Mouse (Mus musculus) monocyte, adult 2 months (primary cell): ENCODE results near the gene Scmh1.
"Not testable (repeated sequence)": the region's sequence is repeated elsewhere in the genome, so short reads cannot be mapped to it uniquely, and the experiment has no call there.

Source experiments
- DNase-seq, 2 experiments: peaks; one replicate each; pipeline ENCODE4 v3.0.0; 2022; ENCODE audit warnings: low spot score in 2 of 2, low read depth in 1 of 2

The Scmh1 gene

DNA sequence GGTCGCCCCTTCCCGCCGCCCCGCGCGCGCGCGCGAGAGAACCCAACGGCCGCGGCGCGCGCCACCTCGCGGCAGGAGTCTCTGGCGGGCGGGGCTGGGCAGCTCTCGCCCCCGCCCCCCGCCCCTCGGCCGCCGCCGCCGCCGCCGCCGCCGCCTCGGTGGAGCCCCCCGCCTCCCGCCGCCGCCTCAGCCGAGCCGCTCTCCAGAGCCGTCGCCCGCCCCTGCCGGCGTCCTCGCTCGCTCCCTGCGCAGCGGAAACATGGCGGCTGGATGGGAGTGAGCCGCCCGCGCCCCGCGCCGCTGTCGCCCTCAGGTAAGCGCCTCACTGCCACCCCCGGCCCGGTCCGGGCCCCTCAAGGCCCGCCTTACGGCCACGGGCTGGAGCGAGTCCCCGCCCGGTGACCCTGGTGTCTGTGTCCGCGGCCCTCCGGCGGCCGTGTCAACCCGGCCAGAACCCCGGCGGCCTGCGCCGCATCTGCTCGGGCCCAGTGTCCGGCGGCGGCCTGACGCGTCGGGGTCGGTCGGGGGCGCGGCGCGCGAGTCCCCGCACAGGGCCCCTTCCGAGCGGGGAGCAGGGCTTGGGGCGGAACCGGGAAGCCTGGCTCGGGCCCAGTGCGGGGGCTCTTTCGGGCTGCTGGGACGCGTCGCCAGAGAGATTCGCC, at the start of gene Scmh1:
Scmh1 (plus strand) TSS at position 138 of the 662 bp plus-strand sequence.
- peak in 1 of 2 experiments; percentile 19 for DNase-seq

DNA sequence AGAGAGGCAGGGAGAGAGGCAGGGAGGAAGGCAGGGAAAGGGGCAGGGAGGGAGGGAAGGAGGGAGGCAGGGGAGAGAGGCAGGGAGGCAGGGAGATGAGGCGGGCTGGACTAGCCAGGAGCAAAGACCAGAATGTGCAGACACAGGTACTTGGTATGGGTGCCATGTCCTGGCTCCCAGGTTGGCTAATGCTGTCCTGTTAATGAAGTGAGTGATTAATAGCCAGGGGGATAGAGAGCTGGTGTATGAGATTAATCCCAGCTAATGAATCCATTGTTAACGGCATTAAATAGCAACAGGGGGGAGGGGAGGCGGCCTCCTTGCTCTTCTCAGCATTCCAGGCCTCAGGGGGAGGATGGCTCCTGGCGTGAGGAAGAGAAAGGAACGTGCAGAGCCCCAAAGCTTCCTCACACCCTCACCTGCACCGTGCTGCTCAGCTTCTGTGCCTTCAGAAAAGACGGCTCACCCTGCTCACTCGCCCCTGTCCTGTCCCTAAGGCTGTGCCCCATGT, 45.0 kb upstream of the Scmh1 start:
- DNase-seq = no peak

DNA sequence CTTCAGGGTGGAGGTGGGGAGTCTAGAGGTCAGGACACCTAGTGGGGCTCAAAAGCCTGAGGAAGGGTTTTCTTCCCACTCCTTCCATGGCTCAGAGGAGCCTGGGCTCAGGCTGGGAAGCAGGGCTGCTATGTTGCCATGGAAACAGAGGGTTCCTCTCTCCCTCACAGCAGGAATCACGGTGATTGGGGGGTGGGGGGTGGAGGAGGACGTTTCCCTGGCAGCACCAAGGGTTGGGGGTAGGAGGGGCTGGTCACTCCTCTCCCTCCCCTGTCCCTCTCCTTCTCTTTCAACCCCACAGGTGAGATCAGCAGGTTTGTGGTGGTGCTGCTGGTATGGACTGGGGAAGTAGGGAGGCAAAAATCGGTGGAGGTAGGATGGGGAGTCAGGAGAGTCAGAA, 40.4 kb upstream of the Scmh1 start:
- no peak for DNase-seq

DNA sequence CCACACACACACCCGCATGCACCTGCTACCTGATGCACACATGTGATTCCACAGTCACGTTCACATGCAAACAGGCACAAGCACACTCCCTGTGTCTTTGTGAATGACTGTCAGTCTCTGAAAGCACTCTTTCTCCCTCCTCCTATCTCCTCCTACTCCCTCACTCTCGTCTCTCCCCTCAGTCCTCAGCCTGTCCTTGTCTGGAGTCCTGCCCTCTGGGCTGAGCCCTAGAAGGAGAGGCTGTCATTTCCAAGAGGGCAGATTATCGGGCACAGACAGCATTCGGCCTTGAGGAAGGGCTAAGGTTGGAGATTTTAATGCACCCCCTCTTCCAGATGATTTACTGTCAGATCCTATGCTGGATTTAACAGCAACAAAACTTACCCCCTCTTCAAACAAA, 39.6 kb upstream of the Scmh1 start:
- no peak for DNase-seq

DNA sequence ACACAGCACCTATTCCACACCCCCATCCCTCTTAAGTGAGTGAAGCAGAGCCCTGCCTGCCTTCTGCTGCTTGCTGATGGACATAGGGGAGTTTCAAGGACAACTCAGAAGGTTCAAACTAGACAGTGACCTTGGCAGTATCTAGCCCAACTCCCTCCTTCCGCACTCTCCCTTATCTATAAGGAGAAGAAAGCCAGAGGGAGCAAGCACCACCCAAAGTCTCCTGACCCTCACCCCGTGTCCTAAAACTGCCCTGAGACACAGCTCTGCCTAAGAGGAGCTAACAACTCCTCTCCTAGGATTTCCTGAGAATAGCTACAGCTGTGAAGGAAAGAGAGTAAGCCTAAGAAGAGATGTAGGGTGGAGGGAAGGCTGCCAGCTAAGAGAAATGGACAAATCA, 37.0 kb upstream of the Scmh1 start:
- DNase-seq = no peak

DNA sequence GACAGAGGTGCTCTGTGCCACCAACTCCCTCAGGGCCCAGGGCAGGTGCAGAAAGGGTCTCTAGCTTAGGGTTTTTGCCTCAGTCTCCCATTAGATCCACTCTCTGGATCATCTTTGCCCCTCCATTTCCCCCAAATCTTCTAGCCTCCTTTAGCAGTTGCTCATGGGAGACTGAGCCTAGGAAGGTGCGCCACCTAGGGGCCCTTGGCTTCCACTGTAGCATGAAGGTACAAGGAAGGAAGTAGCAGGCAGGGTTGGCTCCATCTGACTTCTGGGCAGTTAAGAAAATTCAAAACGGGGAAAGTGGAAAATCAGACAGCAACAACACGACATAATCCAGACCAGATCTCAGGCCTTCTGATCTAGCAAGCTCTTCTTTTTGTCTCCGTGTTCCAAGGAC, 36.4 kb upstream of the Scmh1 start:
- DNase-seq = no peak

DNA sequence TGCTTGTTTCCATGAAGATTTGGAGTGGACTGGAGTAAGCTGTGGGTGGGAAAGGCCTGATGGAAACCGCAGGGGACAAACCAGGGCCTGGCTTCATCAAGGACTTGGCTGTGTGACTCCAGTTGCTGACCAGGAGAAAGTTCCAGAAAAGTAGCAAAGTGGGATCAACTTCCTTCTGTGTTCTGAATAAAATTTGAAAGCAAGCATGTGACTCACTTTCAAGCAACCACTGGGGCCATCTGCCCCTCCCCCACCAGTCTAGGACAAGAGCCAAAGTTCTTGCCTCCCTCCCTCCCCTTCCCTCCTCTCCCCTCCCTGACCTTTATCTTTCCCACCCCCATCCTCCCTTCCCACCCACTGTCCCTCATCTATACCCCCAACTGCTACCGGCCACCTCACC, 35.9 kb upstream of the Scmh1 start:
- DNase-seq = no peak

DNA sequence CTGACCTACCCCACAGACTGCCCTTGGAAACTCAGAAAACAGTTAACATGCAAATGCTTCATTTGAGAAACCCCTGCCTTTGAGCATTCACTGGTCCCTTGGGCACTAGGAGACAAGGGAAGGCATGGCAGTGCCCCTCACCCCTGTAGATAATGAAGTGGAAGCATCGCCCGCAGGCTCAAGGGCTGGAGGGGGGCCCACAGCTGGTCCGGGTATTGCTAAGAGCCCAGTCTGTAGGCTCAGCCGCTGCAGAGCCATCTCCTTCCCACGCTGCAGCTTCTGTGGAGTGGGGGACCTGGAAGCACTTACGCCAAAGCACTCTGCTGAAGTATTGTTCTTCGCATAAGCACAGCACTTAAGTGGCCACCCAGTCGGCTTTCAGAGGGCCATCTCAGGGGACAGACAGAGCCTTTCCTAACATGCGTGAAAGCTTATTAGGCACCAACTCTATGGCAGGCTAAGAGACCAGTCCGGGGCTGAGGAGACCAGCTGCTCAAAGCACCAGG, 35.2 kb upstream of the Scmh1 start:
- DNase-seq = no peak

DNA sequence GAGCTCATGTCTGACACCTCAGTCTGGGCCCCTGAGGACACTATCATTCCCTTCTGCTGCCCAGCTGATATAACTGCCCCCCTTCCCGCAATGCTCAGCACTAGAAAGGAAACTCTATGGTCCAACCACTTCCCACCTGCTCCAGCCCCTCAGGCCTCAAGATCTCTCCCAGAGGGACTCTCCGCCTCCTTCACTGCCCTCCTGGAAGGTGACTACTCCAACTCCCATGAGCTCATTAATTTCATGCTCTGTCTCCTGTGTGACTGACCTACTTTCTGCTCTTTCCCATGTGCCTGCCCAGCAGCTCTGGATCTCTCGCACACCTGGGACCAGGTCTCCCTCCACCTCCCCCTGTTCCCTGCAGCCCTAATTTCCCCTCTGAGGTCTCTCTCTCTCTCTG, 32.2 kb upstream of the Scmh1 start:
- DNase-seq = no peak

DNA sequence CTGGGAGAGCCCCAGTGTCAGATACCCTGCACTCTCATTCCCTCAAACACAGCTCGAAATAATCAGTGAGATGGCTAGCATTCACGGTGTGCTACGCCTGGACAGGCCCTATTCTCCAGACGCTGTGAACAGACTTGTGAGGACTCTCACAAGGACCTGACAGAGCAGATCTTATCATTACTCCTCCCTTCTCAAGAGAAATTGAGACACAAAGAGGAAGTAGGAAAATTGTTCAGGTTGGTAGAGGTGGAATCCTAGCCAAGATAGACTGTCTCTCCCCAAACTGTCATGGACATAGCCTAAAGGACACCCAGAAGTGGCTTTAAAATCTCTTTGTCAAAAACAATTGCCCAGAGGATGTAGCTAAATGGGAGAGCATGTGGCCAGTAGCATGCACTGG, 31.3 kb upstream of the Scmh1 start:
- DNase-seq = no peak

DNA sequence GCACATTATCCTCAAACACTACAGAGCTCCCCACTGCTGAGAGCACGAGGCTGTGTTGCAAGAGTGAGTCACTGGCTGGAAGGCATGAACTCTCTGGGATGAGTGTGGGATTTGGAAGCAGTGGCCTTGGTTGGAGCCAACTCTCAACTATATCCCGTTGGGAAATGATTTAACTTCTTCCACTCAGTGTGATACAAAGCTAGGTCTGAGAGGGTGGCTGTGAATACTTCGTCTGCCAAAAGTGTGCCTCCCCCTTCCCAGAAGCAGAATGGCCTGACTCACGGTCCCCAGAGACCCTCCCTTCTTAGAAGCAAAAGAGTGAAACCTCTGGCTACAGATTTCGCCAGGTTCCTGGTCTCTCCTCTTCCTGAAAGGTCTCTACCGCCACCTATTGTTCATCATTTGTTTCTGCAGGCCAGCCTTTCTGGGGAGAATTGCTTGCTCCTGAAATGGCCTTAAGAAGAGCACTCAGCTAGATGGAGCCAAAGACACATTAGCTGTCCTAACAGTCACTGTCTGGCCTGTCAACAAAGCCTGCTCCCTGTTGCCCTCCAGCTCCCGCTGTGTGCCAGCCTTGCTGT, 24.2 kb upstream of the Scmh1 start:
- DNase-seq = peak in 1 of 2 experiments; percentile 15

DNA sequence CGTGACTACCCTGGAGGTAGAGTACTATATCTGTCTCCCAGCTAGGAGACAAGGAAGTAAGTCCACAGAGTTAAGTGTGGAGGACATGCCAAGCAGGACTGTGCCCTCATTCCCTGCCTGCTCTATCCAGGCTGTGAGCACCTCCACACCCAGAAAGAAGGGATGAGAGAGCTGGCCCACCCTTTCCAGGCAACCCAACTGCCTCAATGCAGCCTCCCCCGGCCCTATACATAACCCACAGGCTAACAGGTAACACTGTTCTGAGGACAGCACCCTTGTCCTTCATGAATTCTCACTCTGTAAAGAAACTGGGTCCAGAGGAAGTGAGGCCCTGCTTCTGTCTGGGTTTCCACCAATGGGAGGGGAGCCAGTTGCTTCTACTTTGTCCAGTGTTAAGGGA, 19.6 kb upstream of the Scmh1 start:
- DNase-seq = no peak

DNA sequence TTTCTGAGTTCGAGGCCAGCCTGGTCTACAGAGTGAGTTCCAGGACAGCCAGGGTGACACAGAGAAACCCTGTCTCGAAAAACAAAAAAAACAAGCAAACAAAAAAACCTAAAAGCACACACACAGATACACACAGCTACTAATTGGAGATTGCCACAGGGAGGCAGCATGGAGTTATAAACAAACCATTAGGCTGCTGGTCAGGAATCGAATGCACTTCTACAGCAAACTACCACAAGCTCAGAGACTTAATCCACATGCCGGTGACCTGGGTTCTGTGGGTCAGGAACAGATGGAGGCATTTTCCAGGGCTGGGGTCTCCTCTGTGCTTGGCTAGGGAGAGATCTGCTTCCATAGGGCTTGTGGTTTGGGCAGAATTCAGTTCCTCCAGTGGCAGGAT, 17.6 kb upstream of the Scmh1 start:
- no peak for DNase-seq

DNA sequence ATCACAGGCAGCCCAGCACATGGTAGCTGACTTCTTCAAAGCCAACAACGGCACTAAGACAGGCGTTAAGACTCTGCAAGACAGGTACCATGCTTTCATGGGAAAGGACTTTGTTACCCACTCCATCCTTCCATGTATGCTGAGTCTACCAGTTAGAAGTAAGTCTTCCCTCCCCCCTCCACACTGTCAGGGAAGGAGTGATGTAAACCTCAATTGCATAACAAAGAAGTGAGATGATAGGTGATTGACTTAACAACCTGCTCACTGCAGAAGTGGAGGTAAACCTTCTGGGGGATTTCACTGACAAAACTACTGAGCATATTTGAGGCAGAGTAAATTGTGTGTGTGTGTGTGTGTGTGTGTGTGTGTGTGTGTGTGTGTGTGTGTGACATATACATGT, 17.1 kb upstream of the Scmh1 start:
- no peak for DNase-seq

DNA sequence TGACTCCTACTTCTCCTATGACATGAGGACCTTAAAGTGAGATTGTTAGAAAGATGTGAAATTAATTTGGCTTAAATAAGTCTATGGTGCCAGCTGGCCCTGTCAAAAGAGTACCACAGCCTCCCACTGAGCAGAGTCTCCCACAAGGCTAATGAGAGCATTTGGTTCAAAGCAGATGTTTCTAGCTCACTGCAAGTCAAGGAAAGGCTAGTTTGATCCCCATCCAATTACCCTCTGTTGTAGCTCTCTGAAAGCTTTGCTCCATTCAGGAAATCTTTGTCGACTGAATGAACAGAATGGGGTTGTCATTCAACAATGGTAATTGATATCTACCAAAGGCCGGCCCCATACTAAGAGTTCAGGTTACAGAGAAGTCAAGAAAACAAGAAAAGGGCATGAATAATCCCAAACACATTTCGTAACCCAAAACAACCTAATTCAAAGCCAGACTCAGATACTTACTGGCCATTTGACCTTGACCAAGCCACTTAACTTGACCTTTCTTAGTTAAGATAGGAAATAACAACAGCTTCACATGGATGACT, 16.0 kb upstream of the Scmh1 start:
- DNase-seq = no peak

DNA sequence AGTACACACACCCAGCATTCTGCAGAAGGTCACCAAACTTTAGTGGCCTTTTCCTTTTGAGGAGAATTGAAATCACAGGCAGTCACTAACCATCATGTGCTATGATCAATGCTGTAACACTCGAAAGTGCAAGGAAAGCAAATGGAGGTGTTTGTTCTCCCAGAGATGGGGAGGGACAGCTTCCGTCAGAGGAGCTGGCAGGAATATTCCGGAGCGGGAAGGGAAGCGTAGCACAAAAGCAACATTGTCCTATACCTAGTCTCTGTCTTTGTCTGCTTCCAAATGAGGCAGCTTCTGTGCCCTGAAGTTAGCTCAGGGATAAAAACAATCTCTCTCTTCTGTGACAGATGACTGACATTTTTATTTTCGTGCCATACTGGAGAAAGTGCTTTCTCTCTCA, 15.5 kb upstream of the Scmh1 start:
- no peak for DNase-seq

DNA sequence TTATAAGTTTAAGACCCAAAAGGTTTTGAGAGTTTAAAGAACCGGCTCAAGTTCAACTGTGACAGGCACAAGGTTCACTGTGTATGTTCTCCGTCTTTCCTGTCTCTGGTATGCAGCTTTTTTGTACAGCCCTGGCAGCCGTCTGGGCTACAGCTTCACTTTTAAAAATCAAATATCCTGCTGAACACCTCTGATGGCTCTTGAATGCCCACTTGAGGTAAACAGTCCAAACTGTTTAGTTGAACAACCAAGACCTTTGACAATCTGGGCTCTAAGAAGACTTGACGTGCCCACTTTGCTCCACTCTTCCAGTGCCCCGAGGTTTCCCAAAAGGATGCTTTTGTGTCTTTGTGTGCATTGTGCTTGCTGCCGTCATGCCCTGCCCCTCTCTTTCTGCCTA, 13.5 kb upstream of the Scmh1 start:
- DNase-seq = no peak

DNA sequence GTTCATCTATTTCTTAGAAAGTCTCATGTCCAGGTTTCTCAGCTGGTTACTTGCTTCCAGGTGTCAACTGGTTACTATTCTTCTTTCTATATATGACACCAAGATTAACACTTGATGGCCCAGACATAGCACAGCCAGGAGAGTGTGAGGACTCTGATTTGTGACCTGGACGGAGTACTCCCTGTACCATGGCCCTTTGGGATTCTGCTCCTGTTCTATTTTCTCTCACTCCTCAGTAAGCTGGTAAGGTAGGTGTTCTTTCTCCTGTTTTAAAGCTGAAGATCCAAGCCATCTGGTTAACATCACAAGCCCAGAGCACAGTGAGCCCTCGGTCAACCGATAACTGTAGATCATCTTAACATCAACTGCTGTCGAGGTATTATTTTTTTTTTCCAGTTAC, 12.7 kb upstream of the Scmh1 start:
- no peak for DNase-seq

DNA sequence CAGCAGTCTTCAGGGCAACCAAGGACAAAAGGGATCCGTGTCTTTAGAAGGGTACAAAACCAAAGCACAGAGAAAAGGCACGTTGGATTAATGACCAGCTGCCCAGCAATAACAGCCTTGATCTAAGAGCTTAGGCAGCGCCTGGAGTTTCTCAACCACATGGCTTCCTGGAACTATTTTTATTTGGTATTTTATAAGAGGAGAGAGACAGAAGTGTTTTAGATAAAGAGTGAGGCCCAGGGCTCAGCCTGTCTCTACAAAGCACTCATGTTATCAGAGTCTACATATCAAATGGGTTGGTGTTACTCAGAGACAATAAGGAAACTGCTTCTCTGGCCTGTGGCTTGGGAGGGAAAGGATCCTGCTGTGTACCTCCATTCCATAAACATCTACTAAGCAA, 12.3 kb upstream of the Scmh1 start:
- no peak for DNase-seq

DNA sequence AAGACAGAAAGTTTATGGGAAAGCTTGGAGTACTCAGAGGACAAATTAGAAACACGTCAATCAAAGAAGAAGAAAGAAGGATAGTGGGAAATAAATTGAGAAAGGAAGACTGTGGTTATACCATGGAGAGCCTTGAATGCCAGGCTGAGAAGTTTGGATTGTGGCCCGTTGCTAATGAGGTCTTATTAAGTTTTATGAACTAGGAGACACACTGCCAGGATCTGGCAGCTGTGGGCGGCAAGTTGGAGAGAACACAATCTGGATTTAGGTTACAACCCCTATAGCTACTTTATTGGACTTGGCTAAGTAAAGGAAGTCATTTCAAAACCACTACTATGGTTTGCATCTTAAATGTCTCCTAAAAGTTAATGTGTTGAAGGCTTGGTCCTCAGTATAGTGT, 4.8 kb upstream of the Scmh1 start:
- no peak for DNase-seq

DNA sequence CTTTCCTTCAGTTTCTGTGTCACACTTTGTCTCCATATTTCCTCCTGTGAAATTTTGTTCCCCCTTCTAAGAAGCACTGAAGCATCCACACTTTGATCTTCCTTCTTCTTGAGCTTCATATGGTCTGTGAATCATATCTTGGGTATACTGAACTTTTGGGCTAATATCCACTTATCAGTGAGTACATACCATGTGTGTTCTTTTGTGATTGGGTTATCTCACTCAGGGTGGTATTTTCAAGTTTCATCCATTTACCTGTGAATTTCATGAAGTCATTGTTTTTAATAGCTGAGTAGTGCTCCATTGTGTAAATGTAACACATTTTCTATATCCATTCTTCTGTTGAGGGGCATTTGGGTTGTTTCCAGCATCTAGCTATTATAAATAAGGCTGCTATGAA, 3.0 kb upstream of the Scmh1 start:
- not testable (repeated sequence) for DNase-seq

DNA sequence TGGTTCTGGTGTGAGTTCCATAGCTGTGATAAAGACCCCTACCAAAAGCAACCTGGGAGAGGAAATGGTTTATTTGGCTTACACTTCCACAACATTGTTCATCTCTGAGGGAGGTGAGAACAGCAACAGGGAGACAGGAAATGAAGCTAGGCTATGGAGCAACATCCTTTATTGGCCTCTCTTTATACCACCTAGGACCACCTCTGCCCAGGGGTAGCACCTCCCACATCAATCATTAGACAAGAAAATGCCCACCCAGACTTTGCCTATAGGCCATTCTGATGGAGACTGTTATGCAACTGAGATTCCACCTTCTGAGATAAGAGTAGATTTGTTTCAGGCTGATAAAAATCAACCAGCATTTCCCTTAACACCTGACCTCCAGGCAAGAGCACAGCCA, 834 bp upstream of the Scmh1 start:
- DNase-seq = no peak

DNA sequence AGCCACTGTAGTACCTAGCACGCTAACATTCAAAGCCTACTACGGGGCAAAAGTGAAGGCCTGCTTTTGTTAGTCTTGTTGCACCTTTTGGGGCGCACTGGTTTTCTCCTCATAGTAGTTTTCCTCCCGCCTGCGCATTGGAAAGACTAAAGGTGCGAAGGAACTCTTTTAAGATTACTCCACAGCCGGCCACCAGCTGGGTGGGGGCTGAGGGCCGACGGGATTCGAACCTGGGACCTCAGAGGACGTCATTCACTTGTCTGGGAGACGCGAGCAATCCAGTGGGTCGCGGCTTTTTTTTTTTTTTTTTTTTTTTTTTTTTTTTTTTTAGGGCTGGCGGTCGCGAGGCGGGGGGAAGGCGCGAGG, 320 bp upstream of the Scmh1 start:
- DNase-seq = no peak
